Mouse (Mus musculus) liver, embryonic 14.5 days (tissue): ENCODE results near the gene Mrpl33. TPM values are rescaled to one million over a fixed set of nuclear protein-coding genes. Genes with fewer than 3 reads are reported as not detected.

Source experiments
- ATAC-seq: fragments of 200-750 bp; cut with Nextera tagmentation; 2 replicates; pipeline ENCODE4 v1.8.0; 2017; ENCODE audit warnings: moderate number of reproducible peaks, mild to moderate bottlenecking, moderate library complexity; ENCODE audit not compliant: insufficient read depth
- DNase-seq, 3 experiments: peaks; one replicate each; pipeline ENCODE4 v3.0.0-alpha.2; 2012 to 2013; ENCODE audit warnings: low read depth in 3 of 3, low spot score in 3 of 3
- H3K27ac ChIP-seq: fragments of 300-500 bp; sonication (generic); 2 replicates; pipeline ENCODE4 v1.5.1; 2014; ENCODE audit warnings: moderate library complexity, mild to moderate bottlenecking, control low read depth, inconsistent platforms
- H3K27me3 ChIP-seq: fragments of 300-500 bp; sonication (generic); 2 replicates; pipeline ENCODE4 v1.6.1; 2014; ENCODE audit warnings: mild to moderate bottlenecking, low read length, moderate library complexity; ENCODE audit not compliant: control insufficient read depth, insufficient read depth
- H3K36me3 ChIP-seq: fragments of 300-500 bp; sonication (generic); replicated peaks from 2 replicates; pipeline ENCODE4 v1.6.1; 2014; ENCODE audit warnings: low read depth; ENCODE audit not compliant: control insufficient read depth, insufficient read depth
- H3K4me1 ChIP-seq, 2 experiments: fragments of 200-500 bp in 1 of 2; fragments of 300-500 bp in 1 of 2; sonication (generic) in 1 of 2; replicated peaks; 2 replicates each; pipeline ENCODE4 v1.6.1; 2012 to 2014; ENCODE audit warnings: antibody characterized with exemption in 1 of 2, inconsistent platforms in 1 of 2, low read length in 1 of 2; ENCODE audit not compliant: control insufficient read depth in 2 of 2, insufficient read depth in 2 of 2
- H3K4me2 ChIP-seq: fragments of 300-500 bp; sonication (generic); 2 replicates; pipeline ENCODE4 v1.6.1; 2014; ENCODE audit warnings: low read depth, mild to moderate bottlenecking, control low read depth, moderate library complexity
- H3K4me3 ChIP-seq, 2 experiments: fragments of 200-500 bp in 1 of 2; fragments of 300-500 bp in 1 of 2; sonication (generic) in 1 of 2; 2 replicates each; pipeline ENCODE4 v1.5.1; 2012 to 2014; ENCODE audit warnings: low read depth in 2 of 2, low read length in 2 of 2, mild to moderate bottlenecking in 2 of 2, control low read depth in 1 of 2, inconsistent platforms in 1 of 2, moderate library complexity in 1 of 2; ENCODE audit not compliant: insufficient read depth in 1 of 2
- H3K9ac ChIP-seq: fragments of 300-500 bp; sonication (generic); replicated peaks from 2 replicates; pipeline ENCODE4 v1.6.1; 2014; ENCODE audit warnings: mild to moderate bottlenecking, control low read depth, moderate library complexity
- H3K9me3 ChIP-seq: fragments of 300-500 bp; sonication (generic); 2 replicates; pipeline ENCODE4 v1.6.1; 2016; ENCODE audit warnings: low read length, mixed read lengths; ENCODE audit not compliant: control insufficient read depth
- CTCF ChIP-seq: IDR thresholded peaks from 2 replicates; pipeline ENCODE4 v1.5.1; 2016; ENCODE audit warnings: antibody characterized with exemption, low read depth, control low read depth
- EP300 ChIP-seq: IDR thresholded peaks from 2 replicates; pipeline ENCODE4 v1.6.1; 2016; ENCODE audit warnings: antibody characterized with exemption, low read depth
- WGBS: fragments of 180-500 bp; shearing (Covaris S2); extraction: QIAGEN DNeasy Blood & Tissue Kit; methylation state at CpG from one replicate; pipeline ENCODE4 v1.1.7; 2014; ENCODE audit not compliant: insufficient replicate concordance; 5-methylcytosine and 5-hydroxymethylcytosine counted together
- polyA plus RNA-seq, 2 experiments: library from polyadenylated mRNA; depleted of rRNA in 1 of 2; stranded (reverse) in 1 of 2; unstranded in 1 of 2; fragments of >200 nt; fragmentation: Nextera tagmentation in 1 of 2; extraction: Ambion mirVana in 1 of 2; gene quantifications; 2 replicates each; pipeline versions ENCODE4 v1.2.1 to v1.2.3; 2012 to 2014

Mrpl33 gene
- polyA plus RNA-seq, 2 experiments, result 80.0 to 219 TPM

DNA sequence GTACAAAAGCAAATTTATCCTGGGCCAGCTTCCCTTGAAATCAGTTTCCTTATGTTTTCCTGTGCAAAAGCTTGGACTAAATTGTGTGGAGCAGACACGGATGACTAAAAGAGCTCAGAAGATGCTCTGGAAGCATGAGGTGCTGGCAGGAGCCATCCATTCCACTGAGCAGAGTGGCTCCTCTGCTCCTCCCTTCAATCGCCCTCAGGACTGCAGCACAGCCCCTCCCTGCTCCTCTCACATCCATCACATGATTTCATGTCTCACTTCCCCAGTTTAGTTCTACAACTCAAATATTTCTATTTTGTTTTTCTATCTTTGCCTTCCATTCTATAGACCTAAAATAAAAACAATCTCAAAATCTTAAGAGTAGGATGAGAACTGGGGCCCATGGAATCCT, 74.4 kb downstream of the Mrpl33 start:
- no peak for TF ChIP-seq EP300
- H3K9ac ChIP-seq, result no peak overlapping the region
- H3K4me2 ChIP-seq, result no peak overlapping the region
- H3K4me1 ChIP-seq, result peaks cover 0 to 6% of the 10 kb centered on the region in 2 experiments; a peak in 1 of 4 replicates
- no peaks in the 10 kb centered on the region for H3K36me3 ChIP-seq
- WGBS, result 56% methylated on average over 2 of the region's 2 CpGs
- ATAC-seq, result no peak
- DNase-seq, result no peak
- no peak overlapping the region for H3K4me3 ChIP-seq
- H3K9me3 ChIP-seq, result no peaks in the 10 kb centered on the region
- H3K27me3 ChIP-seq, result no peaks in the 10 kb centered on the region
- H3K27ac ChIP-seq, result no peak overlapping the region

DNA sequence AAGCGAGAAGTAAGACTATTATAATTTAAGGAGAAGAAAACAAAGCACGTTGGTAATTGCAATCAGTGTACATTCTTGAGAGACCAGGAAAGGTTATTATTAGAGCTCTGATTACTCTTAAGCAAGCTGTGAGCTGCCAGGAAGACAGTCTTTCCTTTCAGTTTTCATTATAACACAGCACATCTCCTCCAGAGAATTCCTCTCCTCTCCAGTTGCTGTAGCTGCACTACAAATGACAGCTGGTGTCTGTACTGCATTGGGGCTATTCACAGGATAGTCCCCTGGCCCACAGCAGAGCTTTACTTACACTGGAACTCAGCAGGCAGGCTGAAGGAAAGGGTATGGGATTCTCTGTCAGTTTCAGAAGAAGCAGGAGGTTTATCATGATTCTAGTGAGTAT, 76.7 kb downstream of the Mrpl33 start:
- TF ChIP-seq CTCF, result no peak
- TF ChIP-seq EP300, result no peak
- H3K4me3 ChIP-seq, result no peak overlapping the region
- H3K4me1 ChIP-seq, result peaks cover 0 to 6% of the 10 kb centered on the region in 2 experiments; a peak in 1 of 4 replicates
- H3K4me2 ChIP-seq, result no peak overlapping the region
- WGBS, result 70% methylated on average over 2 of the region's 2 CpGs
- H3K36me3 ChIP-seq, result no peaks in the 10 kb centered on the region
- H3K27me3 ChIP-seq, result no peaks in the 10 kb centered on the region
- H3K9me3 ChIP-seq, result no peaks in the 10 kb centered on the region
- ATAC-seq (no peak), DNase-seq (no peak)
- no peak overlapping the region for H3K27ac ChIP-seq
- no peak overlapping the region for H3K9ac ChIP-seq

DNA sequence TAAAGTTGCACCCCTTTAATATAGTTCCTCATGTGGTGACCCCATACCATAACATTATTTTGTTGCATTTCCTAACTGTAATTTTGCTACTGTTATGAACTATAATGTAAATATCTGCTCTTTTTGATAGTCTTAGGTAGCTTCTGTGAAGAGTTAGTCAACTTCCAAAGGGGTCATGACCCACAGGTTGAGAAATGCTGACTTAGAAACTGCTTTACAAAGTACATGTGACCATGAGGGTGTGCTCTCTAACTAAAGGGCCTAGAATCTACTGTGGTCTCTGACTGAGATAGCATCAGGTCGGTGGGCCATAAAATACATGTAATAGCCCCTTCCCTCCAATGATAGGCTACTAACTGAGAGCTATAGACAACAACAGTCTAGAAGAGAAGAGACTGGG, 81.3 kb downstream of the Mrpl33 start:
- Histone ChIP-seq H3K4me3 (no peak overlapping the region), H3K4me1 (no peaks in the 10 kb centered on the region; a peak in 2 of 4 replicates), H3K9ac (no peak overlapping the region), H3K36me3 (no peaks in the 10 kb centered on the region), H3K27ac (no peak overlapping the region), H3K9me3 (no peaks in the 10 kb centered on the region), H3K27me3 (no peaks in the 10 kb centered on the region), H3K4me2 (no peak overlapping the region)
- no peak for TF ChIP-seq CTCF
- no peak for TF ChIP-seq EP300
- ATAC-seq, result no peak
- WGBS, result 43% methylated on average over 1 of the region's 1 CpGs
- no peak for DNase-seq

DNA sequence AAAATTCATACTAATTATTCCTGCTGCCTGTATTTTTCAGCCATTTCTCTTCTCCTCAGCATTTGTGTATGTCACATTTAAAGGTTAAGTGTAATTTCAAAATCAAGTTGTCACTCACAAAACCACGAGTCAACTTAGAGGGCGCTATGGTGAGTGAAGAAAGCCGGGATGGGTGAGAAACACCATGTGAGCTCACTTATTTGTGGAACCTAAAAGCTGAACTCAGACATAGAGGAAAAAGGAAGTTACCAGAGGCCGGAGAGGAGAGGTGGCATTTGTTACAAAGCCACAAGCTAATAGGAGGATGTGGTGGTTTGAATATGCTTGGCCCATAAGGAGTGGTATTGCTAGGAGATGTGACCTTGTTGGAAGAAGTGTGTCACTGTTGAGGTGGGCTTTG, 83.4 kb downstream of the Mrpl33 start:
- no peaks in the 10 kb centered on the region for H3K36me3 ChIP-seq
- H3K4me2 ChIP-seq, result no peak overlapping the region
- no peak overlapping the region for H3K27ac ChIP-seq
- H3K9me3 ChIP-seq, result no peaks in the 10 kb centered on the region
- no peak for TF ChIP-seq CTCF
- no peak for TF ChIP-seq EP300
- DNase-seq (no peak), ATAC-seq (no peak)
- no peak overlapping the region for H3K9ac ChIP-seq
- WGBS, result 62% methylated on average over 4 of the region's 4 CpGs
- H3K4me1 ChIP-seq, result peaks cover 5% of the 10 kb centered on the region in 2 experiments; a peak in 3 of 4 replicates
- H3K4me3 ChIP-seq, result no peak overlapping the region
- H3K27me3 ChIP-seq, result no peaks in the 10 kb centered on the region

DNA sequence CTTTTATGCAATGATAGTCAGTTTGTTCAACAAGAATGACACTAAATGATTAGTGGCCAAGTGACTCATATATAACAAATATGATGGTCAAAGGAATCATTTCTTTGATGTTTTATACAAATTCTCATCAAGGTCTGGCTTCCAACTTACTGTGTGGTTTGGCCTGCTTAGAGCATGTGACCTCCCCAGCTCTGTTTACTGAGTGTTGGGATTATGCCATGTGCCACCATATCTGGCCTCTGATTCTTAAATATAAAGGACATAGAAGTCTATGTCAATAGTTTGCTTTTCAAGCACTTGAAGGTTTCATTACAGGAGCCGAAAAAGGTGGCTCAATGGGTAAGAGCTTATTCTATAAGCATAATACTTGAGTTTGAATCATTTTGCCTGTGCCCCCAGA, 85.6 kb downstream of the Mrpl33 start:
- no peak overlapping the region for H3K4me3 ChIP-seq
- 80% methylated on average over 1 of the region's 1 CpGs for WGBS
- ATAC-seq (no peak), DNase-seq (no peak)
- no peak for TF ChIP-seq CTCF
- no peak for TF ChIP-seq EP300
- no peaks in the 10 kb centered on the region for H3K36me3 ChIP-seq
- peaks cover 14% of the 10 kb centered on the region in 2 experiments for H3K4me1 ChIP-seq
- no peaks in the 10 kb centered on the region for H3K27me3 ChIP-seq
- H3K9me3 ChIP-seq, result no peaks in the 10 kb centered on the region
- H3K4me2 ChIP-seq, result no peak overlapping the region
- H3K27ac ChIP-seq, result no peak overlapping the region
- no peak overlapping the region for H3K9ac ChIP-seq
